Mouse (Mus musculus): Measurements from ENCODE around the gene 4921509C19Rik.
"Not testable (repeated sequence)": the region's sequence is repeated elsewhere in the genome, so short reads cannot be mapped to it uniquely, and the experiment has no call there.

The 4921509C19Rik gene

GRCm38 (mm10) chr2:151476053-151476452 lies at the start of gene 4921509C19Rik:
4921509C19Rik (minus strand) TSS chr2:151476153.
- DNase-seq (ENCODE audit: low spot score) = not testable (repeated sequence)

GRCm38 (mm10) chr2:151525520-151525919 lies 49.6 kb upstream of the 4921509C19Rik start:
- no peak for DNase-seq (ENCODE audit: low spot score)

- no peak for DNase-seq (ENCODE audit: low spot score)
Observed at GRCm38 (mm10) chr2:151524324-151525041, 48.5 kb upstream of the 4921509C19Rik start.

GRCm38 (mm10) chr2:151519000-151519399 lies 43.0 kb upstream of the 4921509C19Rik start:
- DNase-seq (ENCODE audit: low spot score) = no peak

- DNase-seq (ENCODE audit: low spot score) = no peak
Observed at GRCm38 (mm10) chr2:151513525-151514285, 37.8 kb upstream of the 4921509C19Rik start.

- DNase-seq (ENCODE audit: low spot score) = no peak
Observed at GRCm38 (mm10) chr2:151512199-151512598, 36.2 kb upstream of the 4921509C19Rik start.

- no peak for DNase-seq (ENCODE audit: low spot score)
Observed at GRCm38 (mm10) chr2:151504226-151504625, 28.3 kb upstream of the 4921509C19Rik start.

- DNase-seq (ENCODE audit: low spot score) = peak; percentile 15
Observed at GRCm38 (mm10) chr2:151500442-151501007, 24.6 kb upstream of the 4921509C19Rik start.

- no peak for DNase-seq (ENCODE audit: low spot score)
Observed at GRCm38 (mm10) chr2:151498358-151498757, 22.4 kb upstream of the 4921509C19Rik start.

- peak; percentile 91 for DNase-seq (ENCODE audit: low spot score)
Observed at GRCm38 (mm10) chr2:151494035-151494803, 18.3 kb upstream of the 4921509C19Rik start, which contains the start of gene Nsfl1c. Nsfl1c (plus strand) TSS chr2:151494182.

- no peak for DNase-seq (ENCODE audit: low spot score)
Observed at GRCm38 (mm10) chr2:151486496-151486895, 10.5 kb upstream of the 4921509C19Rik start.

GRCm38 (mm10) chr2:151434971-151435370 lies 41.0 kb downstream of the 4921509C19Rik start:
- not testable (repeated sequence) for DNase-seq (ENCODE audit: low spot score)

GRCm38 (mm10) chr2:151434203-151434602 lies 41.8 kb downstream of the 4921509C19Rik start:
- peak; percentile 0 for DNase-seq (ENCODE audit: low spot score)

Data from c-Kit-positive CD71-positive TER-119-positive erythroid progenitor cells, embryonic 14.5 days (primary cell).